Mouse (Mus musculus) left cerebral cortex, postnatal 25 days (tissue): ENCODE measurements at regions not wholly inside any gene's neighbourhood (a gene's known extent, or its start where the extent isn't known, plus 50 kb on each side); places are given as distances from the start of the nearest gene placed in this dataset.
A peak's percentile ranks its signal among the peaks of the same experiment; 100 is the strongest.

Experiments
- DNase-seq, 2 experiments: peaks; one replicate each; pipeline ENCODE4 v3.0.0; 2022; ENCODE audit warnings: low spot score in 2 of 2, mixed read lengths in 1 of 2
- intact Hi-C: fragments of 180-260 bp; cut with DNase I; formaldehyde crosslinking; loops from one replicate; pipeline ENCODE4 v1.15.1; 2025

- intact Hi-C loops: no loop called here
These were observed 472.1 kb downstream of the Nup35 start for GRCm38 (mm10) chr2:81089121-81089520.

GRCm38 (mm10) chr2:81105834-81106233, 488.8 kb downstream of the Nup35 start:
- intact Hi-C loops: no loop called here
- no peak for DNase-seq

More at GRCm38 (mm10) chr2:81089121-81089520, 472.1 kb downstream of the Nup35 start:
- no peak for DNase-seq

- intact Hi-C loops: no loop called here
- no peak for DNase-seq
These were observed 501.7 kb downstream of the Nup35 start for GRCm38 (mm10) chr2:81118757-81119156.

GRCm38 (mm10) chr2:81120460-81121051, 503.5 kb downstream of the Nup35 start:
- no peak for DNase-seq
- intact Hi-C loops: no loop called here

- DNase-seq: peak in 1 of 2 experiments; percentile 50
- intact Hi-C loops: no loop called here
These were observed 519.5 kb downstream of the Nup35 start for GRCm38 (mm10) chr2:81136473-81137082.

GRCm38 (mm10) chr2:81143600-81143999, 526.6 kb downstream of the Nup35 start:
- intact Hi-C loops: no loop called here
- DNase-seq: no peak

GRCm38 (mm10) chr2:81146458-81146857, 529.4 kb downstream of the Nup35 start:
- DNase-seq: no peak
- intact Hi-C loops: no loop called here

- no peak for DNase-seq
- intact Hi-C loops: no loop called here
These were observed 531.1 kb downstream of the Nup35 start for GRCm38 (mm10) chr2:81148112-81148511.

GRCm38 (mm10) chr2:81182421-81182820, 565.4 kb downstream of the Nup35 start:
- intact Hi-C loops: no loop called here
- no peak for DNase-seq

- intact Hi-C loops: no loop called here
- DNase-seq: no peak
These were observed 568.9 kb downstream of the Nup35 start for GRCm38 (mm10) chr2:81185976-81186375.

GRCm38 (mm10) chr2:81190831-81191230, 573.8 kb downstream of the Nup35 start:
- no peak for DNase-seq
- intact Hi-C loops: no loop called here

- DNase-seq: no peak
- intact Hi-C loops: no loop called here
These were observed 583.5 kb downstream of the Nup35 start for GRCm38 (mm10) chr2:81200541-81200940.
